Mouse (Mus musculus): ENCODE measurements around the gene Pcna.

GRCm38 (mm10) chr2:132280518-132281120, 27.5 kb upstream of the Pcna start:
- TF ChIP-seq CTCF (IDR thresholded peaks at IDR 0.05; ENCODE audit: extremely low read depth, insufficient read depth, insufficient read length, insufficient replicate concordance) (no peak), POLR2A (IDR thresholded peaks at IDR 0.05; ENCODE audit: low read depth, low read length) (no peak)
